Mouse (Mus musculus): Measurements from ENCODE around the gene H3f3a. TPM values are rescaled to one million over a fixed set of nuclear protein-coding genes. Genes with fewer than 3 reads are reported as not detected.

H3f3a gene
- polyA plus RNA-seq, 2 experiments = 1,586 to 2,743 TPM

DNA sequence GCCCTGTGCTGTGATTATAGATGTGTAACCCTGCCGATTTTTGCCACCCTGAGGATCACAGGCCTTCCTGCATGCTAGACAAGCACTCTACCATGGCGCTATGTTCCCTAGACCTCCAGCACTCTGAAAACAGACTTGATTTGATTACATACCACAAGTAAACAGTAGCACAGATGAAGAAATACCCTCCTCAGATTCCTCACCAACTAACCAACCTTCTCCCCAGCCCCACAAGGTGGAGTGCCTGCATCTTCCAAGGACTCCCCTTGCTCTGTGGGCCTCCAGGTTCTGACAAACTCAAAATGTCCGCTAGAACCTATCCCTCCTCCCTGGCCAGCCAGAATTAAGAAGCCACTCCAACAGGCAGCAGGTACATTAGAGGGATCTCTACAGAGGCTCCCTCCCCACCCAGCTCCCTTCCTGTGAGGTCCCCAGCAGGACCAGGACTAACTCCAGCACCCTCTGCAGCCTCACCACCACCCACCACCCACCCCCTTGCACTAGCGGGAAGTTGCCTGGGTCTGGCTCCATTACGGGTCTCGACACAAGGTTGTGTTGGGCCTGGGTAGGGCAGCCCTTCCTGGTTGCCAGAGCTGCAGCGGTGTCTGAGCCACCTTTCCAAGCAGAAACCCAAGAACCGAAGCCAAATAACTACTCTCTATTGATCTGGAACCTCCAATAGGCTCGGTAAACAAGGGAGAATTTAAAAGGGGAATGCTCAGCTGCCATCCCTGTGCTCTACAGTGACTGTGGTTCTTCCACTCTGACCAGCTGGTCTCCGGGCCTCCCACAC, 46.0 kb downstream of the H3f3a start:
- Histone ChIP-seq H3K9me3 (ENCODE audit: control insufficient read depth, low read length) (no peaks in the 10 kb centered on the region), H3K36me3 (ENCODE audit: control insufficient read depth, insufficient read depth, low read length) (no peaks in the 10 kb centered on the region), H3K27me3 (ENCODE audit: control insufficient read depth, insufficient read depth, low read length) (no peaks in the 10 kb centered on the region), H3K27ac (replicated peaks; ENCODE audit: low read depth, low read length) (peak overlapping the region; percentile 53; the same call in 1 of the 2 replicates), H3K9ac (ENCODE audit: low read depth, low read length, severe bottlenecking) (peak overlapping the region; percentile 74), H3K4me2 (replicated peaks; ENCODE audit: low read depth, low read length, severe bottlenecking) (peak overlapping the region; percentile 81), H3K4me3 (replicated peaks; ENCODE audit: low read length) (peak overlapping the region; percentile 52), H3K4me1 (ENCODE audit: control insufficient read depth, insufficient read depth, low read length) (peaks cover 14% of the 10 kb centered on the region)
- no peak for TF ChIP-seq POLR2A (IDR thresholded peaks at IDR 0.05; ENCODE audit: borderline replicate concordance, extremely low read depth, insufficient read depth, insufficient read length)
- WGBS = 18% methylated on average over 9 of the region's 10 CpGs
- peak; percentile 23; the same call in 1 of the 2 replicates for ATAC-seq (ENCODE audit: low FRiP score, low read depth)
- no peak for DNase-seq (ENCODE audit: low spot score)

DNA sequence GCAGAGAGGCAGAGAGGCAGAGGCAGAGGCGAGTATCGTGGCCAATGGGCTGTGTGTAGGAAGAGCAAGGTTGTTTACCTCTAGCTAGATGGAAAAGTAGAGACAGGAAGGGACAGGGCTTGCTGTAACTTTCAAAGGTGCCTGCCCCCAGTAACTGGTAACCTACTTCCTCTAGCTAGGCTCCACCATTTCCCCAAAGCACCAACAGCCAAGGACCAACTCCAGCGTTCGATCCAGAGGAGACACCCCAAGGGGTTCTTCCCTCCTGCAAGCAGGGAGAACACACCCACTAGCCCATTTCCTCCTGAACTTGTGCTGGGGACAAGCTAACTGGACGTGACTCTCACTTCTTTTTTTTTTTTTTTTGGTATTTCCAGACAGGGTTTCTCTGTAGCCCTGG, 47.2 kb downstream of the H3f3a start:
- no peaks in the 10 kb centered on the region for H3K36me3 ChIP-seq (ENCODE audit: control insufficient read depth, insufficient read depth, low read length)
- H3K27ac ChIP-seq (replicated peaks; ENCODE audit: low read depth, low read length) = no peak overlapping the region
- H3K9ac ChIP-seq (ENCODE audit: low read depth, low read length, severe bottlenecking) = no peak overlapping the region
- peaks cover 14% of the 10 kb centered on the region for H3K4me1 ChIP-seq (ENCODE audit: control insufficient read depth, insufficient read depth, low read length)
- ATAC-seq (ENCODE audit: low FRiP score, low read depth) (no peak), DNase-seq (ENCODE audit: low spot score) (no peak)
- no peak overlapping the region for H3K4me3 ChIP-seq (replicated peaks; ENCODE audit: low read length)
- no peak overlapping the region for H3K4me2 ChIP-seq (replicated peaks; ENCODE audit: low read depth, low read length, severe bottlenecking)
- H3K9me3 ChIP-seq (ENCODE audit: control insufficient read depth, low read length) = no peaks in the 10 kb centered on the region
- TF ChIP-seq POLR2A (IDR thresholded peaks at IDR 0.05; ENCODE audit: borderline replicate concordance, extremely low read depth, insufficient read depth, insufficient read length) = no peak
- H3K27me3 ChIP-seq (ENCODE audit: control insufficient read depth, insufficient read depth, low read length) = no peaks in the 10 kb centered on the region
- 65% methylated on average over 5 of the region's 5 CpGs for WGBS

DNA sequence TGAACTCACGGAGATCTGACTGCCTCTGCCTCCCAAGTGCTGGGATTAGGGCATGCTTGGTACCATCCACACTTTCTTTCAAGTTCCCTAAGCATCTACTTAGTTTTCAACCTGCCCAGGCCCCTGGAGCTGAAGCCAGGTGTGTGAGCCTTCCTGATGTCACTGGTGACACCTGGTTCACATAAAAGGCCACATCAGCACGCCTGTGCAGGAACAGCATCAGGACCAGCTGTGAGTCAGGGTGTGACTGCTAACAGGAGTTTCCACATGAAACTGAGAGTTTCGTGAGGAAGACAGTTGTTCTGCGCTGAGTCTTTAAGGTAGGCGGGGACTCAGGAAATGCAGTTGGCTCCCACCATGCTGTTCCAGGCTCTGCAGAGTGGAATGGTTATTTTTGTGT, 48.4 kb downstream of the H3f3a start:
- Histone ChIP-seq H3K4me2 (replicated peaks; ENCODE audit: low read depth, low read length, severe bottlenecking) (no peak overlapping the region), H3K4me3 (replicated peaks; ENCODE audit: low read length) (no peak overlapping the region), H3K27me3 (ENCODE audit: control insufficient read depth, insufficient read depth, low read length) (no peaks in the 10 kb centered on the region), H3K9me3 (ENCODE audit: control insufficient read depth, low read length) (no peaks in the 10 kb centered on the region), H3K4me1 (ENCODE audit: control insufficient read depth, insufficient read depth, low read length) (peaks cover 14% of the 10 kb centered on the region), H3K27ac (replicated peaks; ENCODE audit: low read depth, low read length) (no peak overlapping the region), H3K36me3 (ENCODE audit: control insufficient read depth, insufficient read depth, low read length) (no peaks in the 10 kb centered on the region), H3K9ac (ENCODE audit: low read depth, low read length, severe bottlenecking) (no peak overlapping the region)
- TF ChIP-seq POLR2A (IDR thresholded peaks at IDR 0.05; ENCODE audit: borderline replicate concordance, extremely low read depth, insufficient read depth, insufficient read length) = no peak
- ATAC-seq (ENCODE audit: low FRiP score, low read depth) = no peak
- DNase-seq (ENCODE audit: low spot score) = no peak
- WGBS = 71% methylated on average over 5 of the region's 5 CpGs

DNA sequence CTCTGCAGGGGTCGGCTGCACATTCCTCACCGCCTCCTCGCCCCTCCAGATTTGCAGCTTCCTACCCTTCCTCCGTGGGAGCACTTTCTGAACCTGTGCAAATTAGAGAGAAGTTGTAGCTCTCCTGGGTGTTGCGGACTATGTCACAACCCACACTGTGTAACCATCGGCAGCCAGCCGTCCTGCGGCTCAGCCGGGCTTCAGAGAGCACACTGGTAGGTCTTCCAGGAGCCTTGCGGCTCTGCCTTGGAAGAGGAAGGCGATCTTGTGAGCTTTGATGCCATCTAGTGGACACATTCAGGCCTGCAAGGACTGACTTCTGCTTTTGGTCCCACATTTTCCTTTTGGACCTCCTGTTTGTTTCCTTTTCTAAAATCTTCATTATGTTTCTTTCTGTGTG, 49.9 kb downstream of the H3f3a start:
- DNase-seq (ENCODE audit: low spot score) (peak; percentile 93), ATAC-seq (ENCODE audit: low FRiP score, low read depth) (peak; percentile 71)
- no peaks in the 10 kb centered on the region for H3K9me3 ChIP-seq (ENCODE audit: control insufficient read depth, low read length)
- WGBS = 2% methylated on average over 11 of the region's 11 CpGs
- peak overlapping the region; percentile 45 for H3K4me3 ChIP-seq (replicated peaks; ENCODE audit: low read length)
- H3K9ac ChIP-seq (ENCODE audit: low read depth, low read length, severe bottlenecking) = peak overlapping the region; percentile 51
- no peaks in the 10 kb centered on the region for H3K27me3 ChIP-seq (ENCODE audit: control insufficient read depth, insufficient read depth, low read length)
- peak overlapping the region; percentile 93 for H3K4me2 ChIP-seq (replicated peaks; ENCODE audit: low read depth, low read length, severe bottlenecking)
- peak; percentile 62; the same call in 1 of the 2 replicates for TF ChIP-seq POLR2A (IDR thresholded peaks at IDR 0.05; ENCODE audit: borderline replicate concordance, extremely low read depth, insufficient read depth, insufficient read length)
- peaks cover 11% of the 10 kb centered on the region for H3K4me1 ChIP-seq (ENCODE audit: control insufficient read depth, insufficient read depth, low read length)
- no peak overlapping the region for H3K27ac ChIP-seq (replicated peaks; ENCODE audit: low read depth, low read length)
- H3K36me3 ChIP-seq (ENCODE audit: control insufficient read depth, insufficient read depth, low read length) = no peaks in the 10 kb centered on the region

DNA sequence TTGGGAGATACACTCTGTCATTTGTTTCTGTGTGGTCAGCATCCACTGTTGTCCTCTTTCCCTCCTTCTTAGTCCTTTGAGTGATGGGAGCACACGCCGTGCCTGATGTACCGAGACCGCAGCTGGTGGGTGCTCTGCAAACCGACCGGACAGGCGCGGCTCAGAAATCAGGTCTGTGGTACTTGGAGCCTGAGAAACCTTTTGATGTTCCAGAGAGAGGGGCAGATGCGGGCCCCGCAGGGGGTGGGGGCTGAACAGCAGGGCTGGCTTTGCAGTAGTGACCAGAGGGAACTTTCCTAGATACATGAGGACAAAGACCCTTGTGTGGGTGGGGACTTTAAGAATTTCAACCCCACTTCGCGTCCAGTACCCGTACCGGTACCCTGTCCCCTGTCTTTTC, 50.4 kb downstream of the H3f3a start:
- H3K4me1 ChIP-seq (ENCODE audit: control insufficient read depth, insufficient read depth, low read length) = peaks cover 9% of the 10 kb centered on the region
- DNase-seq (ENCODE audit: low spot score) (no peak), ATAC-seq (ENCODE audit: low FRiP score, low read depth) (peak; percentile 12; the same call in 1 of the 2 replicates)
- H3K27me3 ChIP-seq (ENCODE audit: control insufficient read depth, insufficient read depth, low read length) = no peaks in the 10 kb centered on the region
- H3K9ac ChIP-seq (ENCODE audit: low read depth, low read length, severe bottlenecking) = peak overlapping the region; percentile 51
- WGBS = 10% methylated on average over 14 of the region's 14 CpGs
- H3K9me3 ChIP-seq (ENCODE audit: control insufficient read depth, low read length) = no peaks in the 10 kb centered on the region
- peak overlapping the region; percentile 45 for H3K4me3 ChIP-seq (replicated peaks; ENCODE audit: low read length)
- no peak for TF ChIP-seq POLR2A (IDR thresholded peaks at IDR 0.05; ENCODE audit: borderline replicate concordance, extremely low read depth, insufficient read depth, insufficient read length)
- no peaks in the 10 kb centered on the region for H3K36me3 ChIP-seq (ENCODE audit: control insufficient read depth, insufficient read depth, low read length)
- peak overlapping the region; percentile 93 for H3K4me2 ChIP-seq (replicated peaks; ENCODE audit: low read depth, low read length, severe bottlenecking)
- no peak overlapping the region for H3K27ac ChIP-seq (replicated peaks; ENCODE audit: low read depth, low read length)

Data from limb, embryonic 14.5 days (tissue).